Mouse (Mus musculus) bone marrow macrophage, adult 2 months (primary cell): ENCODE data around the gene Nup98.

Experiments used
- CTCF ChIP-seq: IDR thresholded peaks from 2 replicates; pipeline ENCODE4 v1.5.1; 2012; ENCODE audit warnings: low read depth, mild to moderate bottlenecking, low read length, moderate library complexity
- POLR2A ChIP-seq: IDR thresholded peaks from 2 replicates; pipeline ENCODE4 v1.6.1; 2012; ENCODE audit warnings: mild to moderate bottlenecking, low read depth, low read length, borderline replicate concordance

DNA sequence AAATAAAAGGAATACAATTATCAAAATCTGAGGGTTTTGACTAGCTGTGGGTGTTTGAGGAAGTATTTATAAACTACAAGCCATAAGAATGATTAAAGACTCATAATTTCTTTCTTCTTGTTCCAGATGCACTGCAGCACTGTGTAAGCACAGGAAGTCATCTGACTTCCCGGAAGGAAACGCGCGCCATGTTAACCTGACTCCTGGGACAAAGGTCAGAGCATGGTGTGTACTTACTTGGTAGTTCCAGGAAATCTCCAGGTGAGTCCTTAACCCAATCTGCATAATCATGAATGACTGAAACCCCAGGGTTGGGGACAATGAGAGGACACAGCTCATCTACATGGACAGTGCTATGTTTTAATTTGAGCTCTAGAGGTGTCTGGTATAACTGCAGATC is 77.6 kb downstream of the Nup98 start:
- TF ChIP-seq POLR2A, result no peak
- TF ChIP-seq CTCF, result no peak
